Mouse (Mus musculus): ENCODE results near the gene Gm20517. TPM values are rescaled to one million over a fixed set of nuclear protein-coding genes. Genes with fewer than 3 reads are reported as not detected.

The Gm20517 gene
- polyA plus RNA-seq, 1 experiment from 2014 or later: 1.3 TPM

DNA sequence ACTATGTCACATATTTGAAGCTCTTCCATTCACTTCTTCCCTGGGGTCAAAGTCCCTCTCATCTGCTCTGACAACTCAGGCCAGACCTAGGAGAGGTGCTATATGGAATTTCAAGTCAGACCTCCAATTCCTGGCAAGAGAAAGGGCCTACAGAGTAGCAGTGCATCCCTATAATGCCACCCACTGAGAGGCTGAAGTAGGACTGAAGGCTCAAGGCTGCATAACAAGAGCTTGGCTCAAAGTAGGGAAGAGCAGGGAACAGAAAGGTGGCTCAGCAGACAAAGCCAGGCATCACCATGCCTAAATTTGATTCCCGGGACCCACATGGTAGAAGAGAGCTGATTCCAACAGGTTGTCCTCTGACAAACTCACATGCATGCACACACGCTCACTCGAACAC, 80.3 kb downstream of the Gm20517 start:
- ATAC-seq: no peak
- Histone ChIP-seq H3K4me3 (ENCODE audit: low read depth, low read length) (no peak overlapping the region), H3K36me3 (ENCODE audit: control insufficient read depth, insufficient read depth, low read length) (no peaks in the 10 kb centered on the region), H3K27ac (ENCODE audit: low read length) (no peak overlapping the region), H3K4me2 (ENCODE audit: low read length) (no peak overlapping the region), H3K4me1 (ENCODE audit: control insufficient read depth, insufficient read depth, low read length) (peaks cover 30% of the 10 kb centered on the region), H3K9ac (ENCODE audit: low read depth, low read length) (no peak overlapping the region), H3K27me3 (ENCODE audit: control insufficient read depth, insufficient read depth, low read depth, low read length) (no peaks in the 10 kb centered on the region), H3K9me3 (replicated peaks; ENCODE audit: control insufficient read depth, low read length, poor library complexity, severe bottlenecking) (no peaks in the 10 kb centered on the region)
- WGBS: 89% methylated on average over 3 of the region's 3 CpGs

- H3K36me3 ChIP-seq (ENCODE audit: control insufficient read depth, insufficient read depth, low read length): no peaks in the 10 kb centered on the region
- WGBS: 37% methylated on average over 13 of the region's 13 CpGs
- H3K9me3 ChIP-seq (replicated peaks; ENCODE audit: control insufficient read depth, low read length, poor library complexity, severe bottlenecking): no peaks in the 10 kb centered on the region
- H3K27ac ChIP-seq (ENCODE audit: low read length): peak overlapping the region; percentile 82; the same call in 1 of the 2 replicates
- no peak; the same call in 1 of the 2 replicates for ATAC-seq
- peak overlapping the region; percentile 78 for H3K4me3 ChIP-seq (ENCODE audit: low read depth, low read length)
- peaks cover 21% of the 10 kb centered on the region for H3K4me1 ChIP-seq (ENCODE audit: control insufficient read depth, insufficient read depth, low read length)
- H3K27me3 ChIP-seq (ENCODE audit: control insufficient read depth, insufficient read depth, low read depth, low read length): no peaks in the 10 kb centered on the region
- peak overlapping the region; percentile 88 for H3K9ac ChIP-seq (ENCODE audit: low read depth, low read length)
- peak overlapping the region; percentile 59 for H3K4me2 ChIP-seq (ENCODE audit: low read length)
Observed at GRCm38 (mm10) chr17:47693671-47694441, 82.5 kb downstream of the Gm20517 start.

DNA sequence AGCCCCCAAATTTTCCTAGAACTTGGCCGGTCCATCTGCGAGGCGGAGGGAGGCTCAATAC, 82.9 kb downstream of the Gm20517 start, which contains the start of gene Gm21981:
TSS of gene Gm21981 (minus strand) at position 14 of the 61 bp plus-strand sequence.
- Histone ChIP-seq H3K9me3 (replicated peaks; ENCODE audit: control insufficient read depth, low read length, poor library complexity, severe bottlenecking) (no peaks in the 10 kb centered on the region), H3K4me3 (ENCODE audit: low read depth, low read length) (peak within 1 kb of the TSS; percentile 78), H3K4me2 (ENCODE audit: low read length) (peak within 1 kb of the TSS; percentile 59), H3K4me1 (ENCODE audit: control insufficient read depth, insufficient read depth, low read length) (peaks cover 20% of the 10 kb centered on the region), H3K9ac (ENCODE audit: low read depth, low read length) (peak within 1 kb of the TSS; percentile 88), H3K36me3 (ENCODE audit: control insufficient read depth, insufficient read depth, low read length) (peaks cover 2% of the 10 kb centered on the region; the same call in 1 of the 2 replicates), H3K27me3 (ENCODE audit: control insufficient read depth, insufficient read depth, low read depth, low read length) (no peaks in the 10 kb centered on the region), H3K27ac (ENCODE audit: low read length) (peak within 1 kb of the TSS; percentile 82)
- WGBS: 0% methylated on average over 3 of the region's 3 CpGs
- ATAC-seq: no peak

DNA sequence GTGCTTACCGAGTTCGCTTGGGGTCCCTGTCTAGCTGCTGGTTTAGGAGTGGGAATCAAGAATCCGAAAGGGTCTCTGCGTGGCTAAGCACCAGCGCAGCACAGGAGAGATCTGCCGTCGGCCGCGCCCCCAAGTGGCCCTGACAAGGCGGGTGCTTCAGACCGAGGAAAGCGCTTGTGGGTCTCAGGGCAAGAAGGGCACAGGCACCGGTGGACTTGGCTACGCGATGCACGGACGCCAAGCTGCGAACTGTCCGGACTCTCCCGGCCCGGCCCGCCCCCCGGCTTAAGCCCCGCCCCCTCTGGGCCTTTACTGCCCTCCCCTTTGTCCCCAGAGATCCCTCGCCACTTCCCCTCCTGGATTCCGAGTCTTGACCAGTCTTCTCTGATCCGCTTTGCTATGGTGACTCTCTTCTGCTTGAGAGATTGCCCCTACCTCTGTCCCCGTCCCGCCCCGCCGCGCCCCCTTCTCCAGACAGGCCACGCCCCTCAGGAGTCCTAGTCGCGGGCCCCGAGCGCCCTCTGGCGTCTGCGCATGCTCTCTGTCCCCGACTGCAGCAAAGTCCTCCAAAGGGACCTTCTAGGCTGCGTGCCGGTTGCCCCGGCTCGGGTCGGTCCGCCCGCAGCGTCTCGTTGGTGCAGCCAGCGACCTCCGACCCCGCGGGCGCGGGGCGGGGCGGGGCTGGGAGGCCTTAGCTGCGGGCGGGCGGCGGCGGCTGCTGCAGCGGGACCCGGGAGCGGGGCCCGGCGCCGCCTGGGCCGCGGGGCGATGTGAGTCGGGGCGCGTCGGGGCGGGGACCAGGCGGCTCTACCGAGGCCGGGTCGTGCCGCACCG, 83.3 kb downstream of the Gm20517 start, which contains the start of gene Prickle4:
TSS of gene Prickle4 (minus strand) at position 234 of the 834 bp plus-strand sequence.
- H3K4me1 ChIP-seq (ENCODE audit: control insufficient read depth, insufficient read depth, low read length): peaks cover 16% of the 10 kb centered on the region
- peak within 1 kb of the TSS; percentile 78 for H3K4me3 ChIP-seq (ENCODE audit: low read depth, low read length)
- no peaks in the 10 kb centered on the region for H3K27me3 ChIP-seq (ENCODE audit: control insufficient read depth, insufficient read depth, low read depth, low read length)
- H3K27ac ChIP-seq (ENCODE audit: low read length): peak within 1 kb of the TSS; percentile 82
- peaks cover 3% of the 10 kb centered on the region; the same call in 1 of the 2 replicates for H3K36me3 ChIP-seq (ENCODE audit: control insufficient read depth, insufficient read depth, low read length)
- H3K9ac ChIP-seq (ENCODE audit: low read depth, low read length): peak within 1 kb of the TSS; percentile 88
- peak; percentile 95 for ATAC-seq
- no peaks in the 10 kb centered on the region for H3K9me3 ChIP-seq (replicated peaks; ENCODE audit: control insufficient read depth, low read length, poor library complexity, severe bottlenecking)
- peak within 1 kb of the TSS; percentile 59 for H3K4me2 ChIP-seq (ENCODE audit: low read length)
- 1% methylated on average over 75 of the region's 82 CpGs for WGBS

DNA sequence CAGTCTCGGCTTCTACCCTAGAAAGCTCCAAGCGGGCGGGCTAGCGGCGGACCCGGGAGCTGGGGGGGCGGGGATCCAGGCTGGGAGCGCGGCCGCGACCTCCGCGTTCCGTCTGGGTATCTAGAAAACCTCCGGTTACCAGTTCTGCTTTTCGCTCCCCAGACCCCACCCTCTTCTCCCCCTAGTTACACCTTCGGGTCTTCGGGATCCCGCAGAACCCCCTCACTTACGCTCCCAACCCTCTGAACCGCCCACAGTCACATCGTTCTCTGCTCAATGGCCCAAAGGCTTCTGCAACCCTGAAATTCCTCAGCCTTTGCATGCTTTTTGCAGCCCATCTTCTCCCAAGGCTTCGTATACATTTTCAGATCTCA, 83.9 kb downstream of the Gm20517 start:
- H3K9ac ChIP-seq (ENCODE audit: low read depth, low read length): peak overlapping the region; percentile 88
- peak overlapping the region; percentile 59 for H3K4me2 ChIP-seq (ENCODE audit: low read length)
- ATAC-seq: peak; percentile 16; the same call in 1 of the 2 replicates
- H3K4me3 ChIP-seq (ENCODE audit: low read depth, low read length): peak overlapping the region; percentile 78
- no peaks in the 10 kb centered on the region for H3K9me3 ChIP-seq (replicated peaks; ENCODE audit: control insufficient read depth, low read length, poor library complexity, severe bottlenecking)
- peaks cover 3% of the 10 kb centered on the region; the same call in 1 of the 2 replicates for H3K36me3 ChIP-seq (ENCODE audit: control insufficient read depth, insufficient read depth, low read length)
- H3K27ac ChIP-seq (ENCODE audit: low read length): peak overlapping the region; percentile 82
- 1% methylated on average over 11 of the region's 23 CpGs for WGBS
- H3K4me1 ChIP-seq (ENCODE audit: control insufficient read depth, insufficient read depth, low read length): peaks cover 10% of the 10 kb centered on the region
- H3K27me3 ChIP-seq (ENCODE audit: control insufficient read depth, insufficient read depth, low read depth, low read length): no peaks in the 10 kb centered on the region

DNA sequence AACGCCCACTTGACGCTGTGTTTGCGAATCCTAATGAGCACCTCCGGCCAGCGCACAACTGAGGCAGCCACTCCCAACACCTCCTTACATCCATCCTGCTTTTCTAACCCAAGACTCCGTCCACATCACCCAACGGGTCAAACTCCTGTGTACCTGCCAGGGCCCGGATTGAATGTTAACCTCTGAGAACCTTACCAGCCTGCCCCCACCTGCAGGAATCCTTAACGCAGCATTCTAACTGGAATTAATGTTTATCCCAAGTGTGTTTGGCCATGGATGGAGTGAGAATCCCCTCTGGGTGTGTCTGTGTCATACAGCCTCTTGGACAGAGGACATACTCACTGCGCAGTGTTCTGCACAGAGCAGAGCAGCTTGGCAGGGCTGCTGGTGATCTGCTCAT, 86.8 kb downstream of the Gm20517 start:
- Histone ChIP-seq H3K27ac (ENCODE audit: low read length) (no peak overlapping the region), H3K27me3 (ENCODE audit: control insufficient read depth, insufficient read depth, low read depth, low read length) (no peaks in the 10 kb centered on the region), H3K9me3 (replicated peaks; ENCODE audit: control insufficient read depth, low read length, poor library complexity, severe bottlenecking) (no peaks in the 10 kb centered on the region), H3K4me1 (ENCODE audit: control insufficient read depth, insufficient read depth, low read length) (peaks cover 10% of the 10 kb centered on the region), H3K4me2 (ENCODE audit: low read length) (no peak overlapping the region), H3K4me3 (ENCODE audit: low read depth, low read length) (no peak overlapping the region), H3K9ac (ENCODE audit: low read depth, low read length) (no peak overlapping the region), H3K36me3 (ENCODE audit: control insufficient read depth, insufficient read depth, low read length) (peaks cover 3% of the 10 kb centered on the region; the same call in 1 of the 2 replicates)
- WGBS: 91% methylated on average over 10 of the region's 10 CpGs
- ATAC-seq: no peak

DNA sequence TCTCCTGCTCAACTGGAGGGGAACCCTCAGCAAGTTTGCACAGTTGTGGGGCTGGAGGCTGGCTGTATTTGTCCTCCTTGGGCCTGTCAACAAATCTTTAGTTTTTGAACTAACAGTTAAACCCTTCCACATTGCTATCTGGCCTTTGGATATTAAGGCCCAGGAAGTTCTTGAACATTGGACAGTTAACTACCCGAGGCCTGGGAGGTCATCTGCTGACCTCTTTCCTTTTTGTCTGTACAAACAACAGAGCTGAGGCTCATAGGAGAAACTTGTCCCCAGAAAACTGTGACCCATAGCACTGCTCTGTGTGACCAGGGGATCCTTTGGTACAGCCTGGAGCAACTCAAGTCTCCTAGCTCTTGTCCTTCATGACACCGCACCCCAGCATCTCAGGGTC, 87.7 kb downstream of the Gm20517 start:
- H3K36me3 ChIP-seq (ENCODE audit: control insufficient read depth, insufficient read depth, low read length): peaks cover 6% of the 10 kb centered on the region; the same call in 1 of the 2 replicates
- no peak for ATAC-seq
- peaks cover 8% of the 10 kb centered on the region for H3K4me1 ChIP-seq (ENCODE audit: control insufficient read depth, insufficient read depth, low read length)
- no peak overlapping the region for H3K4me3 ChIP-seq (ENCODE audit: low read depth, low read length)
- no peak overlapping the region for H3K27ac ChIP-seq (ENCODE audit: low read length)
- no peaks in the 10 kb centered on the region for H3K9me3 ChIP-seq (replicated peaks; ENCODE audit: control insufficient read depth, low read length, poor library complexity, severe bottlenecking)
- H3K4me2 ChIP-seq (ENCODE audit: low read length): no peak overlapping the region
- H3K27me3 ChIP-seq (ENCODE audit: control insufficient read depth, insufficient read depth, low read depth, low read length): no peaks in the 10 kb centered on the region
- 76% methylated on average over 2 of the region's 2 CpGs for WGBS
- no peak overlapping the region for H3K9ac ChIP-seq (ENCODE audit: low read depth, low read length)

GRCm38 (mm10) chr17:47701793-47702192, 90.4 kb downstream of the Gm20517 start:
- ATAC-seq: peak; percentile 62
- H3K4me3 ChIP-seq (ENCODE audit: low read depth, low read length): no peak overlapping the region
- H3K4me1 ChIP-seq (ENCODE audit: control insufficient read depth, insufficient read depth, low read length): no peaks in the 10 kb centered on the region
- H3K9ac ChIP-seq (ENCODE audit: low read depth, low read length): no peak overlapping the region
- H3K27ac ChIP-seq (ENCODE audit: low read length): peak overlapping the region; percentile 51
- no peak overlapping the region for H3K4me2 ChIP-seq (ENCODE audit: low read length)
- WGBS: 69% methylated on average over 9 of the region's 9 CpGs
- H3K9me3 ChIP-seq (replicated peaks; ENCODE audit: control insufficient read depth, low read length, poor library complexity, severe bottlenecking): no peaks in the 10 kb centered on the region
- no peaks in the 10 kb centered on the region for H3K27me3 ChIP-seq (ENCODE audit: control insufficient read depth, insufficient read depth, low read depth, low read length)
- H3K36me3 ChIP-seq (ENCODE audit: control insufficient read depth, insufficient read depth, low read length): peaks cover 9% of the 10 kb centered on the region; the same call in 1 of the 2 replicates

Measured in midbrain, embryonic 16.5 days (tissue).